In the genomic region with DNA sequence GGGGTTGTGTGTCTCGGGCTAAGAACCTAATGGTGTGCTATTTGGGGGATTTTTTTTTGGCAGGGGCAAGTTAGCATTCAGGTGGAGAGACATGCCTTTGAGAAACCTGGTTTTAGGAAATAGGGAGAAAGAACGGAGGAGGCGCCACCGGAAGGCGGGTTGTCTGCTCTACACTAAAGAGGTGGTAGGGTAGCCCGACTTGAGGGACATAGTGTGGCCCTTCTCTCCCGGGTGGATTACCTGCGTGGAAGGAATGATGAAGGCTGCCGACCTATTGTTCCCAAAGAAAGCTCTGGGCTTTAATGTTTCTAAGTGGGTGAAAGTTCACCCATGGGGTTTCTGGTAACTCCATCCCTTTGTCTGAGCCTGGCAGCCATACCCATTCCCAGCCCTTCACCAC, we compare ENCODE assay signal across 8 mouse cellular contexts. TPM values are rescaled to one million over a fixed set of nuclear protein-coding genes. Genes with fewer than 3 reads are reported as not detected.
DNase-seq lines count a peak whose midpoint lies in the region; ATAC-seq and TF ChIP-seq lines count a peak whose summit lies in the region.

No protein-coding gene starts in this region.

- H3K4me1 ChIP-seq in kidney, adult 2 months (ENCODE audit: control insufficient read depth, insufficient read depth, low read length), result peaks cover 14% of the 10 kb centered on the region
- H3K4me1 ChIP-seq in forebrain, embryonic 14.5 days (ENCODE audit: control insufficient read depth, insufficient read depth, low read length), result peaks cover 15% of the 10 kb centered on the region
- H3K4me1 ChIP-seq in kidney, postnatal 0 days (replicated peaks; ENCODE audit: insufficient read depth, low read length), result peaks cover 24% of the 10 kb centered on the region
- peaks cover 39% of the 10 kb centered on the region for H3K4me1 ChIP-seq in neural tube, embryonic 13.5 days (replicated peaks)

- 2% methylated on average over 9 of the region's 9 CpGs for WGBS in kidney, adult 2 months
- WGBS in forebrain, embryonic 14.5 days, result 1% methylated on average over 9 of the region's 9 CpGs
- 4% methylated on average over 9 of the region's 9 CpGs for WGBS in kidney, postnatal 0 days
- 4% methylated on average over 9 of the region's 9 CpGs for WGBS in neural tube, embryonic 13.5 days

- no peak for TF ChIP-seq POLR2A in kidney, adult 2 months (IDR thresholded peaks at IDR 0.05; ENCODE audit: low read depth, low read length)

- H3K27ac ChIP-seq in kidney, adult 2 months (ENCODE audit: insufficient read depth, low read depth, low read length), result peak overlapping the region; percentile 49
- H3K27ac ChIP-seq in forebrain, embryonic 14.5 days (ENCODE audit: low read depth, low read length), result peak overlapping the region; percentile 85
- H3K27ac ChIP-seq in kidney, postnatal 0 days, result 0 out of 2 replicates have a peak overlapping the region, but pooled peaks have one; percentile 44
- H3K27ac ChIP-seq in neural tube, embryonic 13.5 days (replicated peaks), result peak overlapping the region; percentile 96

- peak overlapping the region; percentile 82 for H3K4me2 ChIP-seq in forebrain, embryonic 14.5 days (ENCODE audit: low read length)
- H3K4me2 ChIP-seq in kidney, postnatal 0 days (ENCODE audit: low read length), result peak overlapping the region; percentile 71
- peak overlapping the region; percentile 72 for H3K4me2 ChIP-seq in neural tube, embryonic 13.5 days

- ATAC-seq in forebrain, embryonic 14.5 days, result no peak
- no peak for ATAC-seq in kidney, postnatal 0 days (replicated peaks; ENCODE audit: low FRiP score, low read depth)
- no peak for ATAC-seq in neural tube, embryonic 13.5 days (ENCODE audit: low read depth)

- peak overlapping the region; percentile 81 for H3K4me3 ChIP-seq in kidney, adult 2 months (ENCODE audit: insufficient read depth, low read depth, low read length)
- H3K4me3 ChIP-seq in forebrain, embryonic 14.5 days (ENCODE audit: low read depth, low read length), result peak overlapping the region; percentile 82
- peak overlapping the region; percentile 87 for H3K4me3 ChIP-seq in kidney, postnatal 0 days (replicated peaks; ENCODE audit: low read depth, low read length)
- H3K4me3 ChIP-seq in neural tube, embryonic 13.5 days, result peak overlapping the region; percentile 85

- no peaks in the 10 kb centered on the region for H3K36me3 ChIP-seq in kidney, adult 2 months (ENCODE audit: control insufficient read depth, insufficient read depth, low read length)
- H3K36me3 ChIP-seq in forebrain, embryonic 14.5 days (ENCODE audit: control insufficient read depth, insufficient read depth, low read length), result no peaks in the 10 kb centered on the region
- no peaks in the 10 kb centered on the region for H3K36me3 ChIP-seq in kidney, postnatal 0 days (ENCODE audit: insufficient read depth, low read length)
- H3K36me3 ChIP-seq in neural tube, embryonic 13.5 days, result no peaks in the 10 kb centered on the region

- no peak for DNase-seq in kidney, adult 2 months
- DNase-seq in kidney, adult 11 months, result no peak
- DNase-seq in NIH3T3 (ENCODE audit: low read depth), result peak; percentile 45
- peak; percentile 38 for DNase-seq in forebrain, embryonic 14.5 days (ENCODE audit: low spot score)
- DNase-seq in kidney, postnatal 0 days (ENCODE audit: low spot score), result peak; percentile 38
- DNase-seq in T-cell, adult 2 months (ENCODE audit: low spot score), result no peak
- no peak for DNase-seq in layer of hippocampus, adult 18-20 months (ENCODE audit: low spot score in 2 of 2)

- H3K9me3 ChIP-seq in forebrain, embryonic 14.5 days (replicated peaks; ENCODE audit: control insufficient read depth, low read length), result no peaks in the 10 kb centered on the region
- H3K9me3 ChIP-seq in kidney, postnatal 0 days (replicated peaks; ENCODE audit: low read length), result no peaks in the 10 kb centered on the region
- no peaks in the 10 kb centered on the region for H3K9me3 ChIP-seq in neural tube, embryonic 13.5 days

- H3K27me3 ChIP-seq in kidney, adult 2 months (replicated peaks; ENCODE audit: control insufficient read depth, insufficient read depth, low read length), result no peaks in the 10 kb centered on the region
- no peaks in the 10 kb centered on the region for H3K27me3 ChIP-seq in forebrain, embryonic 14.5 days (replicated peaks; ENCODE audit: control insufficient read depth, insufficient read depth, low read length)
- H3K27me3 ChIP-seq in kidney, postnatal 0 days (ENCODE audit: insufficient read depth, low read length), result no peaks in the 10 kb centered on the region
- no peaks in the 10 kb centered on the region for H3K27me3 ChIP-seq in neural tube, embryonic 13.5 days

- H3K9ac ChIP-seq in forebrain, embryonic 14.5 days (ENCODE audit: low read length), result peak overlapping the region; percentile 93
- H3K9ac ChIP-seq in kidney, postnatal 0 days (ENCODE audit: low read depth, low read length), result peak overlapping the region; percentile 87
- H3K9ac ChIP-seq in neural tube, embryonic 13.5 days, result peak overlapping the region; percentile 90

- no peak for TF ChIP-seq CTCF in kidney, adult 2 months (conservative IDR thresholded peaks at IDR 0.05; ENCODE audit: insufficient read depth, insufficient read length, low read depth, low read length)
- no peak for TF ChIP-seq CTCF in kidney, postnatal 0 days (IDR thresholded peaks at IDR 0.05; ENCODE audit: low read depth)

RNA-seq across cellular contexts. Expression of a gene that starts 0.9 kb away (rescaled TPM):
- polyA plus RNA-seq in kidney, adult 2 months (2012; rRNA removed), result 27.6 and 29.1 TPM in 2 replicates
- polyA plus RNA-seq in forebrain, embryonic 14.5 days (2014; fragmentation: Nextera tagmentation; extraction: Ambion mirVana), result 63.3 and 68.3 TPM in 2 replicates
- polyA plus RNA-seq in kidney, postnatal 0 days (2015; fragmentation: Nextera tagmentation; extraction: Ambion mirVana), result 29.8 and 32.6 TPM in 2 replicates
- 113 and 119 TPM in 2 replicates for polyA plus RNA-seq in neural tube, embryonic 13.5 days (2015; fragmentation: Nextera tagmentation; extraction: Ambion mirVana)
- 100 to 1,000 TPM; 376 to 382 TPM for total RNA-seq in layer of hippocampus, adult 18-20 months (2021)

Comparison
In these comparisons a context has a peak if more than half of its experiments do, and no peak if none do; other contexts are left out.
1. DNase-seq: peak in NIH3T3 (single experiment), forebrain, embryonic 14.5 days (single experiment) and kidney, postnatal 0 days (single experiment); none in kidney, adult 2 months (single experiment), kidney, adult 11 months (single experiment), T-cell, adult 2 months (single experiment) and layer of hippocampus, adult 18-20 months (0 of 2).
2. H3K27ac ChIP-seq: peak in every context shown above with its lines; median percentile 96 in neural tube, embryonic 13.5 days; 85 in forebrain, embryonic 14.5 days; 49 in kidney, adult 2 months; 44 in kidney, postnatal 0 days.
3. Peak in every context shown above with its lines, with median percentiles within 50 percentile points of each other: H3K4me3 ChIP-seq, H3K4me2 ChIP-seq and H3K9ac ChIP-seq.